Mouse (Mus musculus) layer of hippocampus, adult 8-10 months (tissue): ENCODE measurements around the gene Casp2. TPM values are rescaled to one million over a fixed set of nuclear protein-coding genes. Genes with fewer than 3 reads are reported as not detected.

Experiments
- DNase-seq, 2 experiments: peaks; one replicate each; pipeline ENCODE4 v3.0.0; 2022; ENCODE audit warnings: low spot score in 2 of 2
- total RNA-seq, 4 experiments: library from RNA; stranded (reverse); gene quantifications; 2 replicates each; pipeline ENCODE4 v1.2.4; 2022

Casp2 gene
- total RNA-seq, 4 experiments from 2014 or later = 22.1 to 26.1 (median 22.7) TPM

GRCm38 (mm10) chr6:42276151-42276550 is 11.4 kb downstream of the Casp2 start:
- no peak for DNase-seq

GRCm38 (mm10) chr6:42282865-42283528 is 18.2 kb downstream of the Casp2 start:
- no peak for DNase-seq

- DNase-seq = no peak
Observed at GRCm38 (mm10) chr6:42286448-42286847, 21.7 kb downstream of the Casp2 start, which contains the start of gene Clcn1. TSS of gene Clcn1 (plus strand) at chr6:42286685.

GRCm38 (mm10) chr6:42287562-42287961 is 22.8 kb downstream of the Casp2 start:
- DNase-seq = no peak

DNA sequence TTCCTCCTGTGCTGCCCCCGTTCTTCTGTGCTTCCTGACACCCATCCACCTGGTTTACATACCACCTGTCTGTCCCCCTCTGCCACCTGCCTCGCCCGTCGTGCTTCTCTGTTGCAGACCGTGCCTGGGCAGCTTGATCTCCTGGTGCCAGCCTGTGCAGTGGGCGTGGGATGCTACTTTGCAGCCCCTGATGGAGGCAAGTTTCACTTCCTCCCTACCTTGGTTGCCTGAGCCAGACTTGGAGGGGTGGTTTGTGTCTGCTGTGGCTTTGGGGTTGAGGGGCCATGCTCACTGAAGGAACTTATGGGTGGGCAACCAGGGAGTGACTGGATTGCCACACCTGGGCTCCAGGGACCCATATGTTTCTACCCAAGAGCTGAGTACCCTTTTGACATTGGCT is 28.5 kb downstream of the Casp2 start:
- no peak for DNase-seq

- DNase-seq = no peak
Observed at GRCm38 (mm10) chr6:42295549-42296094, 30.8 kb downstream of the Casp2 start.

DNA sequence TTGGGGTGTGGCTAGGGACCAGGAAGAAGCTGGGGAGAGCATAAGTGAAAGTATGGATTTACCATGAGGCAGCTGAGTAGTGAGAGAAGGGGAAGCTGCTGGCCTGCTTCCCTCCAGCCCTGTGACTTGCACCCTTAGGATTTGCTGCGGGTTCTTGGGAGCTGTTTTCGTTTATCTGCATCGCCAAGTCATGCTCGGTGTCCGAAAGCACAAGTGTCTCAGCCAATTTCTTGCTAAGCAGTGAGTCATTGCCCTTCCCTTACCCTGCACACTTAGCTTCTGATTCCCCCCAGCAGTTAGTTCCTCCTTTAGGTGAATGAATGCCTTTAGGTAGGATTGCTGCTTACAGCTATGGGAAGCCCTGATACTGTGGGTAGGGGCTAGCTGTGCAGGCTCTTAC is 34.6 kb downstream of the Casp2 start:
- no peak for DNase-seq

DNA sequence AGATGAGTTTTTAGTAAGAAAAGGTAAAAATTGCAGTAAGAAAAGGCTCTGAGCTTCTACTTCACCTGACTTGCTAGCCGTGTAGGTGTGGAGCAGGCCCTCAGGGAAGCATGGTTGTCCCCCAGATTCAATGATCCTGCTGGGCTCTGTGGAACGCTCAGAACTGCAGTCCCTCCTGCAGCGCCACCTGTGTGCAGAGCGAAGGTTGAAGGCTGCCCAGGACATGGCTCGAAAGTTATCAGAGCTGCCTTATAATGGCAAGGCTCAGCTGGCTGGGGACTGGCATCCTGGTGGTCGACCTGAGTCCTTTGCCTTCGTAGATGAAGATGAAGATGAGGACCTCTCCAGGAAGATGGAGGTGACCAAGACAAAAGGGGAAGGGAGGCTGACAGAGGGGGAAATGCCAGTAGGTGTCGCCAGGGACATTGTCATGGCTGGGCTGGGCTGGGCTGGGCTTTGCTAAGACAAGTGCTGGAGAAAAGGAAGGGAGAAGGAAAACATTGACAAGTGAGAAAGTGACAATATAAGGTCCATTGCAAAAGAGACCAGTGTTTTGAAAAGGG is 45.1 kb downstream of the Casp2 start:
- DNase-seq = no peak

DNA sequence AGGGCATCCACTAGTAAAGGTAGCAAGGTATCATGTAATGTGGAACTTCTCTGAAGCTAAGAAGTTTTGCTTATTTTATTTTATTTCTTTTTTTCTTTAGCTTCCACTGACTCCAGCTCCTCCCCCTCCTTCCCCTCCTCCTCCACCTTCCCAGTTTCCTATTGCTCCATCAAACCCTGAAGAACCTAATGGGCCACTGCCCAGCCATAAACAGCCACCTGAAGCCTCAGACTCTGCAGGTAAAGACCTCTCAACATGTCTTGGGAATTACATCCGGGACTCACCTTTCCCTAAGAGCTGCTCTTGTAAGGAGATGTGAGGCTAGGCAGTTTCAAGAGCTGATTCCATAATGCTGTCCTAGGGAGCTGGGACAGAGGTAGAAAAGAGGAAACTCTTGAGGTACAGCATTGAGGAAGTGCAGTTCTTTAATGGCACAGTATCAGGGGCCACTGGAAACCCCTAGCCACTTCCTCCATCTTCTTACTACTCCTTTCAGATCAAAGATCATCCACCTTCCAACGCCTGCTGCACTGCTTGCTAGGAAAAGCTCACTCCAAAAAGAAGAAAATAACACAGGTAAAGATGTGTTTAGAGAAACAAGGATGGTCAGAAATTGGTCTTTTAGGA is 45.8 kb downstream of the Casp2 start:
- no peak for DNase-seq

GRCm38 (mm10) chr6:42318293-42318692 is 53.5 kb downstream of the Casp2 start:
- DNase-seq = no peak

- no peak for DNase-seq
Observed at GRCm38 (mm10) chr6:42323371-42324066, 58.7 kb downstream of the Casp2 start.

- DNase-seq = peak in 1 of 2 experiments; percentile 22
Observed at GRCm38 (mm10) chr6:42324067-42324481, 59.3 kb downstream of the Casp2 start.

- DNase-seq = peak; percentile 45 to 63
Observed at GRCm38 (mm10) chr6:42324482-42325267, 59.9 kb downstream of the Casp2 start, which contains the start of gene Fam131b. TSS of gene Fam131b (minus strand) at chr6:42324643.

- peak; percentile 75 to 88 for DNase-seq
Observed at GRCm38 (mm10) chr6:42325268-42325609, 60.5 kb downstream of the Casp2 start.

DNA sequence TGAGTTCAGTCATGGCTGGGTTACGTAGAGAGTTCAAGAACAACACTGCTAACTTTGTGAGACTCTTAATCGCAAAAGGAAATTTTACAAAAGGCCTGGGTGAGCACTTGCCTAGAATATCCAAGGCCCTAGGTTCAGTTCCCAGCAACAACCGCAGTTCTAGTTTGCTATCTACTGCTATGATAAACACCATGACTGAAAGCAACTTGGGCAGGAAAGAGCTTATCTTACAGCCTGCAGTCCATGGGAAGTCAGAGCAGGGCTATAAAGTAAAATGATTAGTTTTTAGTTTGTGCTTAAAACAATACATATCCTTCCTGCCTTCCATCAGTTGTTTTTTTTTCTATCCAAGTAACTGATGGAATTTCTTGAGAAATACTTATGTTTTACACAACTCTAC is 61.7 kb downstream of the Casp2 start:
- no peak for DNase-seq

- no peak for DNase-seq
Observed at GRCm38 (mm10) chr6:42328757-42329156, 64.0 kb downstream of the Casp2 start.

GRCm38 (mm10) chr6:42330216-42330615 is 65.4 kb downstream of the Casp2 start:
- no peak for DNase-seq

DNA sequence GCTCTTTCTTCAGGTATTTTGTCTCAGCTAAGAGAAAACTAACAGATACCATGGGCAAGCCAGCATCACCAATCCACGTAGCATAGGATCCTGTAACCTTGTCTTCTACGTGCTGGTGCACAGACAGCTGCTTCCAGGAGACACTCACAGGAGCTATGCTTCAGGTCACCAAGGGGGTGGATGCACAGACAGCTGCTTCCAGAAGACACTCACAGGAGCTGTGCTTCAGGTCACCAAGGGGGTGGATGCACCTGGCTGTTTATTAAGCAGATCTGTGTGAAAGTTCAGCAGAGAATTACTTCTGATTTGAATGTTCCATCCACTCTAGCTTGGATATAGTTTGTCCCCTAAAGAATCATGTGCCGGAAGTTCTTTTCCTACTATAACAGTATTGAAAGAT is 66.2 kb downstream of the Casp2 start:
- DNase-seq = no peak
